Mouse (Mus musculus) CH12.LX (cell line): ENCODE measurements around the gene 3110001I22Rik. TPM values are rescaled to one million over a fixed set of nuclear protein-coding genes. Genes with fewer than 3 reads are reported as not detected.

Experiments
- DNase-seq: peaks from one replicate; pipeline ENCODE4 v3.0.0-alpha.2; 2013; ENCODE audit errors: extremely low read depth
- H3K27ac ChIP-seq: 2 replicates; pipeline ENCODE4 v1.5.1; 2012; ENCODE audit warnings: low read depth, mild to moderate bottlenecking, control low read depth, moderate library complexity; ENCODE audit not compliant: insufficient read depth
- H3K27me3 ChIP-seq: replicated peaks from 2 replicates; pipeline ENCODE3; 2012; ENCODE audit warnings: inconsistent platforms
- H3K36me3 ChIP-seq, 2 experiments: replicated peaks in 1 of 2; 2 replicates each; pipeline versions ENCODE3 to v1.6.1; 2012; ENCODE audit warnings: inconsistent platforms in 1 of 2, low read length in 1 of 2, mild to moderate bottlenecking in 1 of 2, mixed read lengths in 1 of 2, moderate library complexity in 1 of 2; ENCODE audit not compliant: control insufficient read depth in 1 of 2, insufficient read depth in 1 of 2
- H3K4me1 ChIP-seq, 2 experiments: 2 replicates each; pipeline ENCODE4 v1.6.1; 2012; ENCODE audit warnings: inconsistent platforms in 1 of 2, moderate library complexity in 1 of 2; ENCODE audit not compliant: insufficient read depth in 2 of 2, control insufficient read depth in 1 of 2
- H3K4me2 ChIP-seq: 2 replicates; pipeline ENCODE4 v1.6.1; 2012; ENCODE audit warnings: low read depth, mild to moderate bottlenecking, control low read depth; ENCODE audit not compliant: poor library complexity, insufficient read depth, severe bottlenecking
- H3K4me3 ChIP-seq, 3 experiments: fragments of 150-350 bp in 1 of 3; sonication (generic) in 1 of 3; replicated peaks in 1 of 3; 2 replicates each; pipeline versions ENCODE3 to v1.5.1; 2011 to 2012; ENCODE audit warnings: low read depth in 2 of 3, low read length in 2 of 3, mild to moderate bottlenecking in 2 of 3, moderate library complexity in 2 of 3, control low read depth in 1 of 3, improper control_type of control experiment in 1 of 3, inconsistent platforms in 1 of 3, mixed read lengths in 1 of 3; ENCODE audit not compliant: poor library complexity in 1 of 3
- H3K79me2 ChIP-seq: replicated peaks from 2 replicates; pipeline ENCODE4 v1.6.1; 2012; ENCODE audit warnings: mild to moderate bottlenecking, moderate library complexity; ENCODE audit not compliant: control insufficient read depth, poor library complexity, insufficient read depth, severe bottlenecking; ENCODE audit errors: extremely low read depth
- H3K9ac ChIP-seq: 2 replicates; pipeline ENCODE4 v1.6.1; 2012; ENCODE audit warnings: low read depth, mild to moderate bottlenecking, control low read depth, moderate library complexity; ENCODE audit not compliant: insufficient read depth
- H3K9me3 ChIP-seq: replicated peaks from 2 replicates; pipeline ENCODE3; 2012; ENCODE audit warnings: low read length, inconsistent platforms, mixed read lengths
- TCF12 ChIP-seq: IDR thresholded peaks from 2 replicates; pipeline ENCODE4 v1.6.1; 2014; ENCODE audit warnings: low read depth, mild to moderate bottlenecking, inconsistent platforms, low read length, improper control_type of control experiment
- ZC3H11A ChIP-seq: IDR thresholded peaks from 2 replicates; pipeline ENCODE4 v1.6.1; 2012; ENCODE audit warnings: low read depth, mild to moderate bottlenecking, inconsistent platforms, low read length, improper control_type of control experiment
- dilution Hi-C: fragments of 300-500 bp; cut with MboI; formaldehyde crosslinking; loops from 2 replicates; pipeline ENCODE4 v1.14.3; 2020; ENCODE audit warnings: low sequenced_read_pairs; ENCODE audit not compliant: extremely low pct_unique_long_range_greater_than_20kb, extremely low pct_ligation_motif_present
- in situ Hi-C: fragments of 300-500 bp; cut with MboI; formaldehyde crosslinking; loops from 3 replicates; pipeline ENCODE4 v1.14.3; 2019; ENCODE audit warnings: low sequenced_read_pairs, low pct_ligation_motif_present, low pct_unique_long_range_greater_than_20kb, mixed read lengths
- polyA plus RNA-seq: library from polyadenylated mRNA; unstranded; fragments of >175 nt; gene quantifications from 2 replicates; pipeline ENCODE4 v1.2.1, GENCODE M21; 2012; ENCODE audit warnings: low read depth; ENCODE audit not compliant: insufficient read length
- total RNA-seq, 2 experiments: library from RNA; depleted of rRNA; stranded (reverse); fragments of 300-350 nt in 1 of 2; fragments of >200 nt in 1 of 2; gene quantifications; 2 replicates each; pipeline ENCODE4 v1.2.3; 2012 to 2014

The 3110001I22Rik gene
- total and polyA plus RNA-seq, 3 experiments: 5.6 to 25.4 (median 10.8) TPM

- Histone ChIP-seq H3K9me3 (no peaks in the 10 kb centered on the region), H3K79me2 (no peaks in the 10 kb centered on the region), H3K9ac (no peak overlapping the region), H3K4me1 (peaks cover 4% of the 10 kb centered on the region in 2 experiments; a peak in 2 of 4 replicates), H3K27ac (no peak overlapping the region), H3K4me2 (no peak overlapping the region), H3K27me3 (peaks cover 8% of the 10 kb centered on the region), H3K36me3 (no peaks in the 10 kb centered on the region), H3K4me3 (no peak overlapping the region)
- no peak for DNase-seq
- dilution Hi-C loops (no loop called here), in situ Hi-C loops (loop anchor here (25.0 kb wide), 1 partner anchor 291 kb away; no protein-coding TSS in a partner anchor)
- no peak for TF ChIP-seq ZC3H11A
- no peak for TF ChIP-seq TCF12
Measured at GRCm38 (mm10) chr16:13727811-13728335, 56.1 kb downstream of the 3110001I22Rik start.

Other genes starting within 250 kb of the 3110001I22Rik start
- 56.9 and 62.6 TPM in 2 replicates for gene Parn, start 3.8 kb upstream of the 3110001I22Rik start, total RNA-seq (2012; rRNA removed)
- 43.1 and 48.7 TPM in 2 replicates for gene Parn, start 3.8 kb upstream of the 3110001I22Rik start, total RNA-seq (2014; rRNA removed)
- 88.6 and 90.5 TPM in 2 replicates for gene Parn, start 3.8 kb upstream of the 3110001I22Rik start, polyA plus RNA-seq
- 44.4 and 44.9 TPM in 2 replicates for gene Bfar, start 71 bp upstream of the 3110001I22Rik start, total RNA-seq (2012; rRNA removed)
- 41.0 and 43.9 TPM in 2 replicates for gene Bfar, start 71 bp upstream of the 3110001I22Rik start, total RNA-seq (2014; rRNA removed)
- 42.6 and 43.1 TPM in 2 replicates for gene Bfar, start 71 bp upstream of the 3110001I22Rik start, polyA plus RNA-seq
- not detected in 2 replicates for gene Pla2g10, start 59.1 kb downstream of the 3110001I22Rik start, total RNA-seq (2012; rRNA removed)
- not detected in 2 replicates for gene Pla2g10, start 59.1 kb downstream of the 3110001I22Rik start, total RNA-seq (2014; rRNA removed)
- not detected in 2 replicates for gene Pla2g10, start 59.1 kb downstream of the 3110001I22Rik start, polyA plus RNA-seq
- 83.5 and 105 TPM in 2 replicates for gene Rrn3, start 108.8 kb downstream of the 3110001I22Rik start, total RNA-seq (2012; rRNA removed)
- 136 and 155 TPM in 2 replicates for gene Rrn3, start 108.8 kb downstream of the 3110001I22Rik start, total RNA-seq (2014; rRNA removed)
- gene Rrn3, start 108.8 kb downstream of the 3110001I22Rik start, polyA plus RNA-seq: 93.7 and 93.8 TPM in 2 replicates
- gene Ntan1, start 146.9 kb downstream of the 3110001I22Rik start, total RNA-seq (2012; rRNA removed): 52.1 and 57.3 TPM in 2 replicates
- 99.2 and 111 TPM in 2 replicates for gene Ntan1, start 146.9 kb downstream of the 3110001I22Rik start, total RNA-seq (2014; rRNA removed)
- 66.0 and 71.3 TPM in 2 replicates for gene Ntan1, start 146.9 kb downstream of the 3110001I22Rik start, polyA plus RNA-seq
- gene Pdxdc1, start 231.2 kb downstream of the 3110001I22Rik start, total RNA-seq (2012; rRNA removed): 80.9 and 86.9 TPM in 2 replicates
- 71.4 and 78.5 TPM in 2 replicates for gene Pdxdc1, start 231.2 kb downstream of the 3110001I22Rik start, total RNA-seq (2014; rRNA removed)
- 109 and 125 TPM in 2 replicates for gene Pdxdc1, start 231.2 kb downstream of the 3110001I22Rik start, polyA plus RNA-seq
- 0.51 and 0.88 TPM in 2 replicates for gene Mpv17l, start 231.2 kb downstream of the 3110001I22Rik start, total RNA-seq (2012; rRNA removed)
- gene Mpv17l, start 231.2 kb downstream of the 3110001I22Rik start, total RNA-seq (2014; rRNA removed): 1.3 and 1.4 TPM in 2 replicates
- gene Mpv17l, start 231.2 kb downstream of the 3110001I22Rik start, polyA plus RNA-seq: 0.69 and 1.00 TPM in 2 replicates